Mouse (Mus musculus): Measurements from ENCODE around the gene Kcna2.
A peak's percentile ranks its signal among the peaks of the same experiment; 100 is the strongest.

Kcna2 gene

DNA sequence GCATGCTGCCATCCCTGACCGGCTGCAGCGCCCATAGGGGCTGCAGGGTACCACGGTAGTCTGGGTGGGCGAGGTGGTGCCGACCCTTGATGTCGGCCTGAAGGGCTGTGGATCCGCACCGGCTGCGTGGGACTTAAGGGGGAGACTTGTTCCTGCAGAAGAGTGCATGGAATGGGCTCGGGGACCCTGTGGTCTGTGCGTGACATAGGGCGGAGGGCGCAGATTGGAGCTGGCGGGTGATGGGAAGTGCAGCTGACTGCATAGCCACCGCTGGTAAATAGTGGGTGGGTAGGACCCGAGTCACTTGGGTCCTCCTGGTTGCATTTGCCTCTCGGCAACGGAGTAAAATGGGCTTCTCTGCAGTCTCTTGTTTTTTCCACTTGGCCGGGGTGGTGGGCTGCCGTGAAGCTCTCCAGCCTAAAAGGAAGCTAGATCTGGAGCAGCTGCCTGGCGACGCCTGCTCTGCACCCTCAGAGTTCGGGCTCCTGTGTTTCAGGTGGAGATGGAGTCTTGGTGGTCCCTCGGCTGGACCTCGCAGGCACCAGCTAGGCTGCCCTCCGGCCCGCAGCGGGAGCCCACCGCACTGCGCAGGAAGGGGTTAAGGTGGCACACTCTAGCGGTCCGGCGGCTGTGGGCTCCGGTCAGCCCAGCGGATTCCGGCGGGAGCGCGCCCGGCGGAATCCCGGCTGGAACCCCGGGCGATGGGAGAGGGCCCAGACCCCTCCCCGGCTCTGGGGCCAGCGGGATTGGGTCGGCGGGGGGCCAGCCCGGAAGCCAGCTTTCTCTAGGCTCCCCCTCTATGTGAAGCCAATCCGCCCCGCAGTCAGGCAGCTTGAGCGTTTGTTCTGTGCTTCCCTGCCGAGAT lies 1.1 kb downstream of the Kcna2 start:
- no peak for DNase-seq (ENCODE audit: low read depth, low spot score)

DNA sequence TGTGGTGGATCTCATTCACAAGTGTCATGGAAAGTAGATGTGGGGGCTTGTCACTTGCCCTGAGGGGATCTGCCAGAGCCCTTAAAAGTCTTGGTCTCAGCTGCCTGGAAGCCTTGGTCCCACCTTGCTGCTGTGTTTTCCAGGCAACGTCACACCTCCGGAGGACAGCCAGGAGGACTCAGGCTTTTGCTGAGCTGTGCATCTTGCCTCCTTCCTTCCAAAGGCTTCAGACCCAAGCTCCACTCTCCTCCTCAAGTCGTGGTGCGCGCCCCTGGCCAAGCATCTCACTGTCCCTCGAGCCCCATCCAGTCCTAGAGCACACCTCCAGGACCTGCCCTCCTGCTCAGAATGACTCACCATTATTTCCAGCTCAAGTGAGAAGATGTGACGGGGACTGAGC lies 2.1 kb downstream of the Kcna2 start:
- no peak for DNase-seq (ENCODE audit: low read depth, low spot score)

- DNase-seq (ENCODE audit: low read depth, low spot score) = no peak
These were observed 2.5 kb downstream of the Kcna2 start for GRCm38 (mm10) chr3:107103462-107103861.

DNA sequence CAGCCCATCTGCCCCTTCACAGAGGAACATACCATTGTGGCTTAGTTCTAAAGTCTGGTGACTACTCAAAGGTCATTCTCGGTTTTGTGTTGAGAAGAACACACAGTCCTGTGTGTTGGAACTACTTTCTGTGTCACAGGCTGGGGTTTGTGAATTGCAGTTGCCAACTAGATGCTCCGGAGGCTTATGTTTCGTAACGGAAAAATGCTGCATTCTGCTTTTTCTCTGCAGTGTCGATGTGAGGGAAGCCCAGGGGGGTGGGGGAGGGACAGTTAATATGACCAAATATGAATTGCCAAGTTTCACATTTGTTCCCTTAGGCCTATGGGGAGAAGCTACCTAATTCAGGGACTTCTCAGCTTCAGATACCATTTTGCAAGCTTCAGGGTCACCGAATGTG lies 5.0 kb downstream of the Kcna2 start:
- no peak for DNase-seq (ENCODE audit: low read depth, low spot score)

DNA sequence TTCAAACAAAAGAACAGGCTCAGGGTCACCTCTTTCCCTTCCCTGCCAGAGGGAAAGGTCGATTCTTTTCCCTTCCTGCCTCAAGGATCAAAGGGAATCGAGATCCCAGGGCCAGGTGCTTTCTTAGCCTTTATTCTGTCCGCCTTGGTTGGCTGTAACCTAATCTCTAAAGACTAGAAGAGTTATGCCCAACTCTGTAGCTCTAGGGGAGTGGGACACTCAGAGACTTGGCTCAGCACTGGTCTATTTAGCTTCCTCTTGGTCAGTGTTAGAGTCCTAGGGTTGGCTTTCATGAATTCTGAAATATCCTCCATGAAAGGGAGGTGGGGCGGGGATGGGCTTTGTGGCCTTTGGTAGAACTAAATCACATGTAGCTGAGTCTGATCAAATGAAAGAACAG lies 11.6 kb downstream of the Kcna2 start:
- no peak for DNase-seq (ENCODE audit: low read depth, low spot score)

DNA sequence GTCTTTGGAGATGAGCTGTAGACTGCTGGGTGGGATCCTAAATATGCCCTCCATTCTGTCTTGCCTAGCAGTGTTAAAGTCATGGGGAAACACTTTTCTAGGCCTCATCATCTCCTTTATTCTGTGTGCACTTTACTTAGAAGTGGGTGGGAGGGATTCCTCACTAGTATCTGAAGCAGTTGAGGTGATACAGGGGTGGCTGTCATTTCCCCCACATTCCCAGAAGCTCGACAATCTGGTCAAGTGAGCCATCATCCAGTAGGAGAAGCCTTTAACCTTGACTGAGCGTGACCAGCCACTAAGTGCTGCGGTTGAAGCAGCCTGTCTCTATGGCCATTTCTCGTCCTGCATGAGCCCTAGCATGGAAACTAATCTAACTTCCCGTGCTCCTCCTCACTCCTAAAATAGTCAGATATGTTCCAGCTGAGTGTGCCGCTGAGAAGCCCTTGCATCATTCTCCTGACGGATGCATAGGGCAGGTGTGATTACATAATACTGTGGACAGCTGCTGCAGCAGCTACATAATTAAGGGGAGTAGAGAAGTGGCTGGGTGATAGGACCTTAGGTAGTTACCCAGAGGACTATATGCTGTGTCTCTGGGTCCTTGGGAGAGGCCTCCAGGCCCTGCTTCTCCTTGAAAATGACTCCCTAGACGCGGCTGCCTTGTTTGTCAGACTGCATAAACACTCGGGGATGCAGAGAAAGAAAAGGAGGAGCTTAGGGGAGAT lies 12.2 kb downstream of the Kcna2 start:
- no peak for DNase-seq (ENCODE audit: low read depth, low spot score)

DNA sequence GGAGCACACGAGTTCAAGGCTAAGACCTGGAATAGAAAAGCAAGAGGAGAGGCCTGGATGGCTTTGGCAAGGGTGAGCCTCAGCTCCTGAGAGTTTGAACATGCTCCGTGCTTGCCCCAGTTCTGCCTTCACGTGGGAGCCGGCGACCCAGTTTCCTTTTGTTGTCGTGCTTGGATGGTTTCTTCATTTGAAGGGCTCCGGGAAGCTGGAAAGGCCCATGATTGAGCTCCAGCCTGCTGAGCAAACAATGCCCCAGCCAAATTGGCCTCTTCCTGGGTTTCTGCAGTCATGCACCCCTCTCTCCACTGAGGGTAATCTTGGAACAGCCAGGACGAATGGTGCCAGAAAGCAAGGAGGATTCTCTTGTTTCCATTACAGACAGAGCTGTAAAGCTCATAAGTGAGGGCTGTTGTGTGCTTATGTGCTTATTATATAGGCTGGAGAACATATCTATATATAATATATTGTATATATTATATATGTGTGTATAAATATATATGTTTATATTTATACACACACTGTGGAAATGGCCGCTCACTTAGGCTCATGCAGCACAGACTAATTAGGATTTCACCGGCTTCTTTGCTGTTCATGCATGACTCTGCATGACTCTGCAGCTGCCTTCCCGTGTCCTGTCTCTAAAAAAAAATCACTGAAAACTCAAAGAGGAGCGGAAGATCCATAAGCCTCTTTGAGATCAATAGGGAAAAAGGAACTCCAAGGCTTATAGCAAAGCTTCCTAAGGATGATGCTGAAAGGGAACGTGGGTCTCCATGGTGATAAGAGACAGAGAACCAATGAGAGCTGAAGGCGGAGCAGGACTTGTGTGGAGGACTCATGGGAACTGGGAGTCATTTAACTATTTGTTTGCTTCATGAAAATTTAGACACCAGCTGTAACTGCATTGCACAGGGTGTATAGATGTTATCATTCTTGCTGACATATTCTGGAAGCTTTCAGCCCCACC lies 13.1 kb downstream of the Kcna2 start:
- DNase-seq (ENCODE audit: low read depth, low spot score) = no peak

- DNase-seq (ENCODE audit: low read depth, low spot score) = no peak
These were observed 14.0 kb downstream of the Kcna2 start for GRCm38 (mm10) chr3:107114941-107115340.

DNA sequence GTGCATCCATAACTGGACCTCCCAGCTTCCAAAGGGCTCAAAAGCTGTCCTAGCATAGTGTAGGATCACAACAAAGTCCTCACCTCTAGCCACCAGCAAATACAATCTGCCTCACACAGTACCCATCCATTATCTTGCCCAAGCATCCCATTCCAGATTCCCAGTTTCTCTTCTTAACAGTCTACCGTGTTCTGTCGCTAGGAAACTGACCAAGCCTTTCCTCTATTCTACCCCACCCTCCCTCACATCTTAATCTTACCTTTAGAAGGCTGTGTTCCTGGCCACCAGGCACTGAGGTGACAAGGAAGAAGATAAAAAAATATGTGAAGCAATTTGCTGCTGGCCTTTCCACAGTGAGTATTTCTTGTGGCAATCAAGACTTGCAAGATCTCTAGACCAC lies 14.8 kb downstream of the Kcna2 start:
- no peak for DNase-seq (ENCODE audit: low read depth, low spot score)

DNA sequence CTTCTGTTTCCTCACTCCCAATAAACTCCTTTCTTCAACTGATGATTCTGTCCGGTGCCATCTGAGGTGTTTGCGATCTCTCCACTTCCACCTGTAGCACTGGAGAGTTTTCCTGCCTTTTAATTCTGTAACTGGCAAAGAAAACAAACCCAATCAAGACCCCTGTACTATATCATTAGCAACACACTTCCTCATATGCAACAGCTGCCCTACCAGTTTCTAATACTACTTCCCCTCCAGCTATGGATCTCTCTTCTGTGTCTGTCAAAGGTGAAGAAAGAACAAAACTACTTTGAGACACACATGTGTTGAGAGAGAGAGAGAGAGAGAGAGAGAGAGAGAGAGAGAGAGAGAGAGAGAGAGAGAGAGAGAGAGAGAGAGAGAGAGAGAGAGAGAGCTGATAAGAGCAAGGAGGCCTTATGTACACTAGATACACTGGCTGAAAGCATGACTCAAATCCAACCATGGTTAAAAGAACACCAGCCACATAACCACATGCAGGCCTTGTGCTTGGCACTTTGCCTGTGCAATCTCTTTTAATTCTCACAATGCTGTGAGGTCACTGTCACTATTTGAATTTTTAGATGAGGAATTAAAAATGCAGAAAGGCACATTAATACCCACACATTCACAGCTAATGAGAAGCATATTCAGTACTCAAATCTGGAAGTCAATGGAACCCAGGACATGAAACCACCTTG lies 19.1 kb downstream of the Kcna2 start:
- no peak for DNase-seq (ENCODE audit: low read depth, low spot score)

- no peak for DNase-seq (ENCODE audit: low read depth, low spot score)
These were observed 21.4 kb downstream of the Kcna2 start for GRCm38 (mm10) chr3:107122306-107122705.

- no peak for DNase-seq (ENCODE audit: low read depth, low spot score)
These were observed 26.7 kb downstream of the Kcna2 start for GRCm38 (mm10) chr3:107127667-107128066.

GRCm38 (mm10) chr3:107128421-107128820 lies 27.5 kb downstream of the Kcna2 start:
- DNase-seq (ENCODE audit: low read depth, low spot score) = no peak

DNA sequence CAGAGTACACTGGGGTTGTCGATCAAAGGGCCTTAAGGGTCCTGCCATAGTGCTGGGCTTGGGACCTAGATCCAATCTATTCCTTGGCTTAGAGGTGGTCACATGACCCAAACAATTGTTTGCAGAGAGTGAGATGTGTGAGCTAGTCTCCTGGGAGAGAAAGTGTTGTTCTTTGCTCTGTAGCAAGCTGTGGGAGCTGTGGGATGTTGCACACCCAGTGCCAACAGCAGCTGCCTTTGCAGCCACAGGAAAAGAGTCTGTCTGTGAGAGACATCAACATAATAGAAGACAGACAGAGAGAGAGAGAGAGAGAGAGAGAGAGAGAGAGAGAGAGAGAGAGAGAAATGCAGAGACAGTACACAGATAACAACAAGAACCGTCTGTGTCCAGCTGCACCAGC lies 28.3 kb downstream of the Kcna2 start:
- no peak for DNase-seq (ENCODE audit: low read depth, low spot score)

DNA sequence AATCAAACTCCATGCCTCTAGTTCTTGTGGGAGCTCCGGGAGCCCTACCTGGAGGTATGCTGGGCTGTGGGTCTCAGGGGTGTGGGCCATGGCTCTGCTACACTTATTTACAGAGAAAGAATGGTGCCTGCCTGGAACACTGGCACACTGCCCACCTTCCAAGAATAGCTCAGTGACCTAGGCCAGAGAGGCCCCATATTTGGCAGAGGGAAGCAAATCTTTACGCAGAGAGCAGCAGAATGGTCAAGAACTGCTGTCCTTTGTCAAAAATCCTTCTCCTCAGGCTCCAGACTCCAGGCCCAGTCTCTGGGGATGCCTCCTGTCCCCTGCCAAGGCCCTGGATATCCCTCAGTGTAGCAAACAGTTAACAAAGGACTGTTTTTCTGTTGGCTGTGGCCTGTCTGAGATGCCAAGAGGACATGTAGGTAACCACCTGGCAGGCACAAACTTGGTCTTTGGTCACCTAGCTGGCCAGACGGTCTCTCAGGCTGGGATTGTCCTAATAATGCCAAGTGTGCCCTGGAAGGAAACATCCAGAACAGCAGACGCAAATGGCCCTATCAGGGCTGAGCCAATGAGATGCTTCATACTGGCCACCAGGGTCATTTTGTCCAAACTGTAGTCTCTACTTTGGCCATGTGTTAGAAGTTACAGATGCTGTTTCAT lies 29.8 kb downstream of the Kcna2 start:
- DNase-seq (ENCODE audit: low read depth, low spot score) = peak; percentile 4

DNA sequence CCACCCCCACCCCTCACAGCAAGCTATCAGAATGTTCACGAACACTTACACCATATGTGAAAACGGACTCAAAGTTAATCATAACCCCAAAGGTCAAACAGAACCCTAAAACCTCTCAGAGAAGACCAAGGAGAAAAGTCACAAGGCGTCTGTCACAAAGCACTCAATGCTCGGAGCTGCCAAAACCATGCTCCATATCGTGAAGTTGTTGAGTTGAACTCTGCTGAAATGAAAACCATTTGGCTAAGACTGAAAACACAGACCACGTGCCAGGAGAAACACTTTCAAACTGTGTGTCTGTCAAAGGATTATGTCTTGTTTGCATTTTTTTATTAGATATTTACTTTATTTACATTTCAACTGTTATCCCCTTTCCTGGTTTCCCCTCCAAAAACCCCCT lies 30.9 kb downstream of the Kcna2 start:
- DNase-seq (ENCODE audit: low read depth, low spot score) = no peak

DNA sequence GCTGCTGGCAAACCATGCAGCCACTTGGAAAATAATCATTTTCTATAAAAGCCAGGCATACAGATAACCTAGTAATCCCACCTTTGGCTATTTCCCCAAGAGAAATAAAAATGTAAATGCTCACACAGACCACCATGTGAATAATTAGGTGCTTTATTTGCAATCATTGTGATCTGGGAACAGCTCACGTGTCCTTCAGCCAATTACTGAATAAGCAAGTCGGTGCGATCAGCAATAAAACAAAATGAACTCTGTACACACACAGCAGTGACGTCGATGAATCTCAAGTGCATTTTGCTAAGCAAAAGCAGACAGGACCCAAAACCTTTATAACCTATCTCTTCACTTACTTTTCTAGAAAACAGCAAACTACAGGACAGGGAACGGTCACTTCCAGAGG lies 31.7 kb downstream of the Kcna2 start:
- DNase-seq (ENCODE audit: low read depth, low spot score) = no peak

DNA sequence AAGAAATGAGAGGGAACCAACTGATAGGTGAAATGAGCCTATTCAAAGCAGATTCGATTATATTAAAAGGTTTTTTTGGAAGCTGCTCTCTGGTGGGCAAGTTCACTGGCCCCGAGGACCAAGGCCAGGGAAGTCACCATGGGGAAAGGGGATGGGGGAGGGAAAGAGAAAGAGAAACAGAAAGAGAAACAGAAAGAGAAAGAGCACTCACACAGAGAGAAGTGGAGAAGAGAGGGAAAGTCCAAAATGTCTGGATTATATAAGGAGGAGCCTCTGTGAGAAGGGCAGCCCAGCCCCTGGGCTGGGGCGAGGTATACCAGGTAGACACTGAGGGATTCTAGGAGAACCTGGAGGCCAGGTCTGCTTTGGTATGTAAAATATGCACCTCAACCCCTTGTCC lies 33.5 kb downstream of the Kcna2 start:
- DNase-seq (ENCODE audit: low read depth, low spot score) = no peak

- no peak for DNase-seq (ENCODE audit: low read depth, low spot score)
These were observed 46.2 kb downstream of the Kcna2 start for GRCm38 (mm10) chr3:107147126-107147525.

DNA sequence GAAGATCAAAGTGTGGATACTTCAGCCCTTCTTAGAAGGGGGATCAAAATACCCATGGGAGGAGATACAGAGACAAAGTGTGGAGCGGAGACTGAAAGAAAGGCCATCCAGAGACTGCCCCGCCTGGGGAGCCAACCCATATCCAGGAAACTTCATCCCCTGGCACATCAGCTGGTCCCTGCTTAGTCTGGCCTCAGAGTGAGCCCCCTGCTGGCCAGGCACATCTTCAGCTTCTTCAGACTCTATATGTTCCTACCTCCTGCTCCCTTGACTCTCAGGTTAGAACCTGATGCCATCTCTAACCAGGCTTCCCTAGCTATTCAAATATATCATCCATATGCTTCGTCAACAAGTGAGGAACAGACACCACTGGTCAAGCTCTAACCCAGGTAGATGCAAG lies 48.1 kb downstream of the Kcna2 start:
- peak; percentile 54 for DNase-seq (ENCODE audit: low read depth, low spot score)

DNA sequence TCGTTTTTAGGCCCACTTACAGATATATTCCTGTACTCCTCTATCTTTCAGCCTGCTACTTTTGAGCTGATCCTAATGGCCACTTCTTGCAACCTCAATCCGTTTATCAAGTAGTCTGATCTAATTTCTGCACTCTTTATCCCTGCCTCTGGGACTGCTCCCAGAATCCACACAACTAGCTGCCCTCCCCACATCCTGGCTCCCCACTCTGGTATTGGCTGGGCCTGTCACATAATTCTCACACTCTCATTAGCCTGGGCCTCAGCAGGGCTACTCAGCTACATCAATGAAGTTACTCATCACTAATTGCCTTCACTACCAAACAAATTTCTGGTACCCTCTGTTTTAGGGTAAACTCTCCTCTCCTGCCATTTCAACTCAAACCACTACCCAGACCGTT lies 49.5 kb downstream of the Kcna2 start:
- DNase-seq (ENCODE audit: low read depth, low spot score) = no peak
